Mouse (Mus musculus): ENCODE measurements around the gene Atp1a3. TPM values are rescaled to one million over a fixed set of nuclear protein-coding genes. Genes with fewer than 3 reads are reported as not detected.

Atp1a3 gene
- total RNA-seq, 1 experiment = 21.2 TPM

GRCm38 (mm10) chr7:25010090-25010913 is 4.5 kb upstream of the Atp1a3 start:
- Histone ChIP-seq H3K9ac (ENCODE audit: insufficient read depth, low read depth, low read length, poor library complexity, severe bottlenecking) (peak overlapping the region; percentile 69), H3K9me3 (ENCODE audit: control insufficient read depth, insufficient read depth, low read depth, low read length) (no peaks in the 10 kb centered on the region), H3K4me1 (ENCODE audit: control insufficient read depth in 2 of 2, insufficient read depth in 2 of 2, low read length in 2 of 2, poor library complexity in 1 of 2) (peaks cover 11 to 20% of the 10 kb centered on the region in 2 experiments), H3K36me3 (ENCODE audit: control insufficient read depth, insufficient read depth, low read length, poor library complexity, severe bottlenecking) (no peaks in the 10 kb centered on the region; the same call in 1 of the 2 replicates), H3K27ac (ENCODE audit: insufficient read depth, low read depth, low read length, poor library complexity, severe bottlenecking) (no peak overlapping the region), H3K4me3 (ENCODE audit: insufficient read depth in 1 of 2, low read depth in 1 of 2, low read length in 2 of 2, poor library complexity in 1 of 2, severe bottlenecking in 1 of 2) (peak overlapping the region; percentile 46 to 61)
- TF ChIP-seq ZNF384 (IDR thresholded peaks at IDR 0.05; ENCODE audit: low read depth, low read length) (no peak), CHD2 (IDR thresholded peaks at IDR 0.05; ENCODE audit: low read depth, low read length) (no peak), MAFK (IDR thresholded peaks at IDR 0.05; ENCODE audit: insufficient read depth, low read depth, low read length) (no peak), HCFC1 (IDR thresholded peaks at IDR 0.05; ENCODE audit: borderline replicate concordance, insufficient read depth, low read length) (no peak), ZC3H11A (IDR thresholded peaks at IDR 0.05; ENCODE audit: borderline replicate concordance, low read depth, low read length) (no peak)
- DNase-seq (ENCODE audit: low read depth, low spot score) = no peak
- in situ Hi-C loops (cut with MboI; ENCODE audit: low sequenced_read_pairs in 2 of 2, unreplicated experiment in 2 of 2) = no loop called here

GRCm38 (mm10) chr7:25009099-25009700 is 3.4 kb upstream of the Atp1a3 start:
- Histone ChIP-seq H3K36me3 (ENCODE audit: control insufficient read depth, insufficient read depth, low read length, poor library complexity, severe bottlenecking) (no peaks in the 10 kb centered on the region), H3K27ac (ENCODE audit: insufficient read depth, low read depth, low read length, poor library complexity, severe bottlenecking) (peak overlapping the region; percentile 49; the same call in 1 of the 2 replicates), H3K4me3 (ENCODE audit: insufficient read depth in 1 of 2, low read depth in 1 of 2, low read length in 2 of 2, poor library complexity in 1 of 2, severe bottlenecking in 1 of 2) (peak overlapping the region; percentile 46 to 61), H3K9ac (ENCODE audit: insufficient read depth, low read depth, low read length, poor library complexity, severe bottlenecking) (peak overlapping the region; percentile 19; the same call in 1 of the 2 replicates), H3K9me3 (ENCODE audit: control insufficient read depth, insufficient read depth, low read depth, low read length) (no peaks in the 10 kb centered on the region), H3K4me1 (ENCODE audit: control insufficient read depth in 2 of 2, insufficient read depth in 2 of 2, low read length in 2 of 2, poor library complexity in 1 of 2) (peaks cover 11 to 26% of the 10 kb centered on the region in 2 experiments)
- peak; percentile 56 for DNase-seq (ENCODE audit: low read depth, low spot score)
- in situ Hi-C loops (cut with MboI; ENCODE audit: low sequenced_read_pairs in 2 of 2, unreplicated experiment in 2 of 2) = no loop called here
- TF ChIP-seq ZNF384 (IDR thresholded peaks at IDR 0.05; ENCODE audit: low read depth, low read length) (no peak), CHD2 (IDR thresholded peaks at IDR 0.05; ENCODE audit: low read depth, low read length) (no peak), HCFC1 (IDR thresholded peaks at IDR 0.05; ENCODE audit: borderline replicate concordance, insufficient read depth, low read length) (peak; percentile 25; the same call in 1 of the 2 replicates), MAFK (IDR thresholded peaks at IDR 0.05; ENCODE audit: insufficient read depth, low read depth, low read length) (no peak), ZC3H11A (IDR thresholded peaks at IDR 0.05; ENCODE audit: borderline replicate concordance, low read depth, low read length) (no peak)

- H3K9ac ChIP-seq (ENCODE audit: insufficient read depth, low read depth, low read length, poor library complexity, severe bottlenecking) = no peak overlapping the region
- H3K27ac ChIP-seq (ENCODE audit: insufficient read depth, low read depth, low read length, poor library complexity, severe bottlenecking) = no peak overlapping the region; the same call in 1 of the 2 replicates
- no peaks in the 10 kb centered on the region for H3K36me3 ChIP-seq (ENCODE audit: control insufficient read depth, insufficient read depth, low read length, poor library complexity, severe bottlenecking)
- peaks cover 11 to 31% of the 10 kb centered on the region in 2 experiments for H3K4me1 ChIP-seq (ENCODE audit: control insufficient read depth in 2 of 2, insufficient read depth in 2 of 2, low read length in 2 of 2, poor library complexity in 1 of 2)
- no peaks in the 10 kb centered on the region for H3K9me3 ChIP-seq (ENCODE audit: control insufficient read depth, insufficient read depth, low read depth, low read length)
- TF ChIP-seq CHD2 (IDR thresholded peaks at IDR 0.05; ENCODE audit: low read depth, low read length) (no peak), ZC3H11A (IDR thresholded peaks at IDR 0.05; ENCODE audit: borderline replicate concordance, low read depth, low read length) (0 out of 2 replicates have a peak, but pooled peaks have one; percentile 2)
- H3K4me3 ChIP-seq (ENCODE audit: insufficient read depth in 1 of 2, low read depth in 1 of 2, low read length in 2 of 2, poor library complexity in 1 of 2, severe bottlenecking in 1 of 2) = peak overlapping the region; percentile 38 to 46; a peak in 3 of 4 replicates
- peak; percentile 79 for DNase-seq (ENCODE audit: low read depth, low spot score)
- in situ Hi-C loops (cut with MboI; ENCODE audit: low sequenced_read_pairs in 2 of 2, unreplicated experiment in 2 of 2) = no loop called here
Observed at GRCm38 (mm10) chr7:25008635-25009034, 2.9 kb upstream of the Atp1a3 start.

GRCm38 (mm10) chr7:25007609-25008374 is 2.0 kb upstream of the Atp1a3 start:
- TF ChIP-seq HCFC1 (IDR thresholded peaks at IDR 0.05; ENCODE audit: borderline replicate concordance, insufficient read depth, low read length) (no peak), MAFK (IDR thresholded peaks at IDR 0.05; ENCODE audit: insufficient read depth, low read depth, low read length) (no peak), ZC3H11A (IDR thresholded peaks at IDR 0.05; ENCODE audit: borderline replicate concordance, low read depth, low read length) (no peak), ZNF384 (IDR thresholded peaks at IDR 0.05; ENCODE audit: low read depth, low read length) (no peak), CHD2 (IDR thresholded peaks at IDR 0.05; ENCODE audit: low read depth, low read length) (no peak)
- Histone ChIP-seq H3K27ac (ENCODE audit: insufficient read depth, low read depth, low read length, poor library complexity, severe bottlenecking) (no peak overlapping the region), H3K9me3 (ENCODE audit: control insufficient read depth, insufficient read depth, low read depth, low read length) (no peaks in the 10 kb centered on the region), H3K9ac (ENCODE audit: insufficient read depth, low read depth, low read length, poor library complexity, severe bottlenecking) (no peak overlapping the region), H3K36me3 (ENCODE audit: control insufficient read depth, insufficient read depth, low read length, poor library complexity, severe bottlenecking) (no peaks in the 10 kb centered on the region), H3K4me1 (ENCODE audit: control insufficient read depth in 2 of 2, insufficient read depth in 2 of 2, low read length in 2 of 2, poor library complexity in 1 of 2) (peaks cover 11 to 31% of the 10 kb centered on the region in 2 experiments), H3K4me3 (ENCODE audit: insufficient read depth in 1 of 2, low read depth in 1 of 2, low read length in 2 of 2, poor library complexity in 1 of 2, severe bottlenecking in 1 of 2) (no peak overlapping the region)
- DNase-seq (ENCODE audit: low read depth, low spot score) = no peak
- in situ Hi-C loops (cut with MboI; ENCODE audit: low sequenced_read_pairs in 2 of 2, unreplicated experiment in 2 of 2) = no loop called here

Data from ES-E14 (cell line).